ENCODE assay signal across 19 mouse cellular contexts in genomic region chr8:96159899-96160298, GRCm38 (mm10).
DNase-seq lines count a peak whose midpoint lies in the region; ATAC-seq and TF ChIP-seq lines count a peak whose summit lies in the region.
"Had no signal": no experiment of that assay in that cellular context is flagged by ENCODE, and none has a peak within 500 bp of the region (broad histone marks: within the 10 kb centered on the region; RNA-seq: fewer than 3 reads in every experiment).

No protein-coding gene starts in this region.

- H3K4me2 ChIP-seq in heart, postnatal 0 days (ENCODE audit: low read depth, low read length): no peak overlapping the region
- no peak overlapping the region for H3K4me2 ChIP-seq in limb, embryonic 13.5 days (replicated peaks)
- no peak overlapping the region for H3K4me2 ChIP-seq in neural tube, embryonic 13.5 days
- H3K4me2 ChIP-seq: neural tube, embryonic 12.5 days had no signal

- H3K27ac ChIP-seq in heart, postnatal 0 days (ENCODE audit: low read depth): no peak overlapping the region
- no peak overlapping the region for H3K27ac ChIP-seq in limb, embryonic 13.5 days
- no peak overlapping the region for H3K27ac ChIP-seq in limb, embryonic 10.5 days
- H3K27ac ChIP-seq in neural tube, embryonic 13.5 days (replicated peaks): no peak overlapping the region
- H3K27ac ChIP-seq: neural tube, embryonic 12.5 days had no signal

- no peak overlapping the region for H3K9ac ChIP-seq in heart, postnatal 0 days (replicated peaks; ENCODE audit: low read depth, low read length)
- H3K9ac ChIP-seq in limb, embryonic 13.5 days: no peak overlapping the region
- no peak overlapping the region for H3K9ac ChIP-seq in neural tube, embryonic 13.5 days
- H3K9ac ChIP-seq: neural tube, embryonic 12.5 days had no signal

- TF ChIP-seq EP300 in heart, postnatal 0 days (IDR thresholded peaks at IDR 0.05; ENCODE audit: low read depth): no peak

- DNase-seq in heart, postnatal 0 days (ENCODE audit: low spot score): no peak
- no peak for DNase-seq in heart, postnatal 10 days
- no peak for DNase-seq in limb, embryonic 10.5 days (ENCODE audit: low spot score)
- peak; percentile 13 for DNase-seq in embryo, embryonic 11.5 days (ENCODE audit: low read depth, low spot score)
- DNase-seq in urinary bladder, postnatal 4 days (ENCODE audit: low spot score in 2 of 2): no peak
- DNase-seq: adrenal gland, postnatal 14 days; cerebellum, adult 9-10 months; heart, adult 18-20 months; kidney, postnatal 14 days; liver; lung, adult 18-20 months; retina, postnatal 1 day; thymus, adult 18-20 months had no signal

- no peaks in the 10 kb centered on the region for H3K36me3 ChIP-seq in heart, postnatal 0 days (replicated peaks; ENCODE audit: control insufficient read depth, insufficient read depth, low read length)
- no peaks in the 10 kb centered on the region for H3K36me3 ChIP-seq in limb, embryonic 13.5 days
- no peaks in the 10 kb centered on the region for H3K36me3 ChIP-seq in limb, embryonic 10.5 days
- no peaks in the 10 kb centered on the region for H3K36me3 ChIP-seq in neural tube, embryonic 13.5 days
- H3K36me3 ChIP-seq: neural tube, embryonic 12.5 days had no signal

- intact Hi-C loops in heart, postnatal 10 days (cut with DNase I): no loop called here

- no peak for TF ChIP-seq CTCF in heart, postnatal 0 days (IDR thresholded peaks at IDR 0.05; ENCODE audit: low read depth)

- no peaks in the 10 kb centered on the region for H3K4me1 ChIP-seq in heart, postnatal 0 days (ENCODE audit: control insufficient read depth, insufficient read depth)
- no peaks in the 10 kb centered on the region for H3K4me1 ChIP-seq in limb, embryonic 13.5 days
- no peaks in the 10 kb centered on the region for H3K4me1 ChIP-seq in limb, embryonic 10.5 days
- H3K4me1 ChIP-seq in neural tube, embryonic 13.5 days (replicated peaks): no peaks in the 10 kb centered on the region
- H3K4me1 ChIP-seq: neural tube, embryonic 12.5 days had no signal

- ATAC-seq in heart, postnatal 0 days (ENCODE audit: insufficient read depth, low read depth): peak; percentile 30
- 0 out of 2 replicates have a peak, but pooled peaks have one; percentile 11 for ATAC-seq in limb, embryonic 13.5 days (ENCODE audit: low FRiP score, low read depth)
- peak; percentile 43; the same call in 1 of the 2 replicates for ATAC-seq in neural tube, embryonic 13.5 days (ENCODE audit: low read depth)
- ATAC-seq: CD4-positive, CD25-positive, alpha-beta regulatory T cell, adult 4 months; intestine, embryonic 16.5 days; midbrain, embryonic 16.5 days had no signal

- 12% methylated on average over 6 of the region's 6 CpGs for WGBS in heart, postnatal 0 days
- WGBS in limb, embryonic 13.5 days: 24% methylated on average over 6 of the region's 6 CpGs
- 34% methylated on average over 6 of the region's 6 CpGs for WGBS in limb, embryonic 10.5 days
- WGBS in neural tube, embryonic 13.5 days: 32% methylated on average over 6 of the region's 6 CpGs

- no peak overlapping the region for H3K4me3 ChIP-seq in heart, postnatal 0 days (ENCODE audit: low read depth, low read length)
- no peak overlapping the region for H3K4me3 ChIP-seq in limb, embryonic 13.5 days
- H3K4me3 ChIP-seq in limb, embryonic 10.5 days: no peak overlapping the region
- H3K4me3 ChIP-seq in neural tube, embryonic 13.5 days: no peak overlapping the region
- H3K4me3 ChIP-seq: neural tube, embryonic 12.5 days had no signal

- no peaks in the 10 kb centered on the region for H3K9me3 ChIP-seq in heart, postnatal 0 days (replicated peaks; ENCODE audit: control insufficient read depth, low read length)
- no peaks in the 10 kb centered on the region for H3K9me3 ChIP-seq in limb, embryonic 13.5 days
- no peaks in the 10 kb centered on the region for H3K9me3 ChIP-seq in limb, embryonic 10.5 days (replicated peaks)
- no peaks in the 10 kb centered on the region for H3K9me3 ChIP-seq in neural tube, embryonic 13.5 days
- H3K9me3 ChIP-seq: neural tube, embryonic 12.5 days had no signal

- H3K27me3 ChIP-seq in heart, postnatal 0 days (ENCODE audit: control insufficient read depth, insufficient read depth, low read length): no peaks in the 10 kb centered on the region
- H3K27me3 ChIP-seq in limb, embryonic 13.5 days: no peaks in the 10 kb centered on the region
- no peaks in the 10 kb centered on the region for H3K27me3 ChIP-seq in limb, embryonic 10.5 days (ENCODE audit: low read depth, poor library complexity, severe bottlenecking)
- H3K27me3 ChIP-seq in neural tube, embryonic 13.5 days: no peaks in the 10 kb centered on the region
- H3K27me3 ChIP-seq: neural tube, embryonic 12.5 days had no signal
